Mouse (Mus musculus) CH12.LX (cell line): ENCODE measurements around the gene Phgdh. TPM values are rescaled to one million over a fixed set of nuclear protein-coding genes. Genes with fewer than 3 reads are reported as not detected.

Source experiments
- DNase-seq: peaks from one replicate; pipeline ENCODE4 v3.0.0-alpha.2; 2013; ENCODE audit errors: extremely low read depth
- H3K27ac ChIP-seq: 2 replicates; pipeline ENCODE4 v1.5.1; 2012; ENCODE audit warnings: low read depth, mild to moderate bottlenecking, control low read depth, moderate library complexity; ENCODE audit not compliant: insufficient read depth
- H3K27me3 ChIP-seq: replicated peaks from 2 replicates; pipeline ENCODE3; 2012; ENCODE audit warnings: inconsistent platforms
- H3K36me3 ChIP-seq, 2 experiments: replicated peaks in 1 of 2; 2 replicates each; pipeline versions ENCODE3 to v1.6.1; 2012; ENCODE audit warnings: inconsistent platforms in 1 of 2, low read length in 1 of 2, mild to moderate bottlenecking in 1 of 2, mixed read lengths in 1 of 2, moderate library complexity in 1 of 2; ENCODE audit not compliant: control insufficient read depth in 1 of 2, insufficient read depth in 1 of 2
- H3K4me1 ChIP-seq, 2 experiments: 2 replicates each; pipeline ENCODE4 v1.6.1; 2012; ENCODE audit warnings: inconsistent platforms in 1 of 2, moderate library complexity in 1 of 2; ENCODE audit not compliant: insufficient read depth in 2 of 2, control insufficient read depth in 1 of 2
- H3K4me2 ChIP-seq: 2 replicates; pipeline ENCODE4 v1.6.1; 2012; ENCODE audit warnings: low read depth, mild to moderate bottlenecking, control low read depth; ENCODE audit not compliant: poor library complexity, insufficient read depth, severe bottlenecking
- H3K4me3 ChIP-seq, 3 experiments: fragments of 150-350 bp in 1 of 3; sonication (generic) in 1 of 3; replicated peaks in 1 of 3; 2 replicates each; pipeline versions ENCODE3 to v1.5.1; 2011 to 2012; ENCODE audit warnings: low read depth in 2 of 3, low read length in 2 of 3, mild to moderate bottlenecking in 2 of 3, moderate library complexity in 2 of 3, control low read depth in 1 of 3, improper control_type of control experiment in 1 of 3, inconsistent platforms in 1 of 3, mixed read lengths in 1 of 3; ENCODE audit not compliant: poor library complexity in 1 of 3
- H3K79me2 ChIP-seq: replicated peaks from 2 replicates; pipeline ENCODE4 v1.6.1; 2012; ENCODE audit warnings: mild to moderate bottlenecking, moderate library complexity; ENCODE audit not compliant: control insufficient read depth, poor library complexity, insufficient read depth, severe bottlenecking; ENCODE audit errors: extremely low read depth
- H3K9ac ChIP-seq: 2 replicates; pipeline ENCODE4 v1.6.1; 2012; ENCODE audit warnings: low read depth, mild to moderate bottlenecking, control low read depth, moderate library complexity; ENCODE audit not compliant: insufficient read depth
- H3K9me3 ChIP-seq: replicated peaks from 2 replicates; pipeline ENCODE3; 2012; ENCODE audit warnings: low read length, inconsistent platforms, mixed read lengths
- E2F4 ChIP-seq: IDR thresholded peaks from 2 replicates; pipeline ENCODE4 v1.6.1; 2011; ENCODE audit warnings: low read depth, low read length, improper control_type of control experiment; ENCODE audit not compliant: insufficient replicate concordance
- ELF1 ChIP-seq: IDR thresholded peaks from 2 replicates; pipeline ENCODE4 v1.6.1; 2014; ENCODE audit warnings: low read depth, mild to moderate bottlenecking, inconsistent platforms, low read length, improper control_type of control experiment
- EP300 ChIP-seq: IDR thresholded peaks from 2 replicates; pipeline ENCODE4 v1.6.1; 2011; ENCODE audit warnings: low read length, improper control_type of control experiment
- GABPA ChIP-seq: IDR thresholded peaks from 2 replicates; pipeline ENCODE4 v1.6.1; 2012; ENCODE audit warnings: low read depth, low read length, improper control_type of control experiment, inconsistent platforms; ENCODE audit not compliant: insufficient replicate concordance
- HCFC1 ChIP-seq: IDR thresholded peaks from 2 replicates; pipeline ENCODE4 v1.6.1; 2012; ENCODE audit warnings: low read depth, mild to moderate bottlenecking, inconsistent platforms, low read length, improper control_type of control experiment
- IRF4 ChIP-seq: IDR thresholded peaks from 2 replicates; pipeline ENCODE4 v1.6.1; 2014; ENCODE audit warnings: low read depth, mild to moderate bottlenecking, inconsistent platforms, low read length, improper control_type of control experiment
- JUND ChIP-seq: conservative IDR thresholded peaks from 2 replicates; pipeline ENCODE4 v1.6.1; 2011; ENCODE audit warnings: low read depth, low read length, improper control_type of control experiment
- KAT2A ChIP-seq: IDR thresholded peaks from 2 replicates; pipeline ENCODE4 v1.6.1; 2012; ENCODE audit warnings: low read length, improper control_type of control experiment, inconsistent platforms; ENCODE audit not compliant: insufficient replicate concordance
- MAZ ChIP-seq: IDR thresholded peaks from 2 replicates; pipeline ENCODE4 v1.6.1; 2012; ENCODE audit warnings: low read depth, mild to moderate bottlenecking, inconsistent platforms, low read length, improper control_type of control experiment, moderate library complexity
- MEF2A ChIP-seq: IDR thresholded peaks from 2 replicates; pipeline ENCODE4 v1.6.1; 2014; ENCODE audit warnings: low read depth, mild to moderate bottlenecking, inconsistent platforms, low read length, improper control_type of control experiment, borderline replicate concordance
- MYC ChIP-seq: IDR thresholded peaks from 2 replicates; pipeline ENCODE4 v1.6.1; 2011; ENCODE audit warnings: low read depth, mild to moderate bottlenecking, improper control_type of control experiment, low read length
- NRF1 ChIP-seq: IDR thresholded peaks from 2 replicates; pipeline ENCODE4 v1.6.1; 2014; ENCODE audit warnings: low read depth, mild to moderate bottlenecking, inconsistent platforms, low read length, improper control_type of control experiment, moderate library complexity
- PAX5 ChIP-seq: IDR thresholded peaks from 2 replicates; pipeline ENCODE4 v1.6.1; 2012; ENCODE audit warnings: low read length, inconsistent platforms, mixed read lengths
- POLR2A ChIP-seq: IDR thresholded peaks from 2 replicates; pipeline ENCODE4 v1.6.1; 2011; ENCODE audit warnings: low read depth, mild to moderate bottlenecking, improper control_type of control experiment, low read length
- RCOR1 ChIP-seq: conservative IDR thresholded peaks from 2 replicates; pipeline ENCODE4 v1.6.1; 2012; ENCODE audit warnings: low read depth, mild to moderate bottlenecking, inconsistent platforms, low read length, improper control_type of control experiment
- SIN3A ChIP-seq: IDR thresholded peaks from 2 replicates; pipeline ENCODE4 v1.6.1; 2012; ENCODE audit warnings: low read length, improper control_type of control experiment, inconsistent platforms
- TBP ChIP-seq: conservative IDR thresholded peaks from 2 replicates; pipeline ENCODE4 v1.6.1; 2011; ENCODE audit warnings: low read depth, low read length, improper control_type of control experiment
- ZC3H11A ChIP-seq: IDR thresholded peaks from 2 replicates; pipeline ENCODE4 v1.6.1; 2012; ENCODE audit warnings: low read depth, mild to moderate bottlenecking, inconsistent platforms, low read length, improper control_type of control experiment
- ZMIZ1 ChIP-seq: IDR thresholded peaks from 2 replicates; pipeline ENCODE4 v1.6.1; 2012; ENCODE audit warnings: low read depth, mild to moderate bottlenecking, inconsistent platforms, low read length, improper control_type of control experiment
- ZNF384 ChIP-seq: IDR thresholded peaks from 2 replicates; pipeline ENCODE4 v1.6.1; 2012; ENCODE audit warnings: low read depth, low read length, improper control_type of control experiment, inconsistent platforms
- dilution Hi-C: fragments of 300-500 bp; cut with MboI; formaldehyde crosslinking; loops from 2 replicates; pipeline ENCODE4 v1.14.3; 2020; ENCODE audit warnings: low sequenced_read_pairs; ENCODE audit not compliant: extremely low pct_unique_long_range_greater_than_20kb, extremely low pct_ligation_motif_present
- in situ Hi-C: fragments of 300-500 bp; cut with MboI; formaldehyde crosslinking; loops from 3 replicates; pipeline ENCODE4 v1.14.3; 2019; ENCODE audit warnings: low sequenced_read_pairs, low pct_ligation_motif_present, low pct_unique_long_range_greater_than_20kb, mixed read lengths
- polyA plus RNA-seq: library from polyadenylated mRNA; unstranded; fragments of >175 nt; gene quantifications from 2 replicates; pipeline ENCODE4 v1.2.1, GENCODE M21; 2012; ENCODE audit warnings: low read depth; ENCODE audit not compliant: insufficient read length
- total RNA-seq, 2 experiments: library from RNA; depleted of rRNA; stranded (reverse); fragments of 300-350 nt in 1 of 2; fragments of >200 nt in 1 of 2; gene quantifications; 2 replicates each; pipeline ENCODE4 v1.2.3; 2012 to 2014

Phgdh gene
- total and polyA plus RNA-seq, 3 experiments: 543 to 631 (median 587) TPM

GRCm38 (mm10) chr3:98374062-98374719 lies 34.4 kb upstream of the Phgdh start:
- Histone ChIP-seq H3K9me3 (peaks cover 6% of the 10 kb centered on the region), H3K79me2 (no peaks in the 10 kb centered on the region), H3K4me2 (no peak overlapping the region), H3K36me3 (no peaks in the 10 kb centered on the region), H3K4me1 (no peaks in the 10 kb centered on the region), H3K27me3 (peaks cover 4% of the 10 kb centered on the region), H3K4me3 (no peak overlapping the region), H3K27ac (no peak overlapping the region), H3K9ac (no peak overlapping the region)
- no peak for DNase-seq
- TF ChIP-seq POLR2A: no peak
- no peak for TF ChIP-seq ELF1
- no peak for TF ChIP-seq NRF1
- no peak for TF ChIP-seq E2F4
- no peak for TF ChIP-seq ZMIZ1
- TF ChIP-seq ZC3H11A: no peak
- no peak for TF ChIP-seq MYC
- no peak for TF ChIP-seq IRF4
- no peak for TF ChIP-seq RCOR1
- TF ChIP-seq GABPA: no peak
- no peak for TF ChIP-seq SIN3A
- TF ChIP-seq MEF2A: no peak
- no peak for TF ChIP-seq KAT2A
- TF ChIP-seq TBP: no peak
- no peak for TF ChIP-seq ZNF384
- TF ChIP-seq JUND: no peak
- no peak for TF ChIP-seq PAX5
- no peak for TF ChIP-seq MAZ
- TF ChIP-seq EP300: no peak
- TF ChIP-seq HCFC1: no peak
- in situ Hi-C loops (no loop called here), dilution Hi-C loops (no loop called here)

GRCm38 (mm10) chr3:98368776-98369175 lies 29.0 kb upstream of the Phgdh start:
- dilution Hi-C loops: no loop called here
- Histone ChIP-seq H3K27me3 (no peaks in the 10 kb centered on the region), H3K9me3 (peaks cover 6% of the 10 kb centered on the region), H3K36me3 (no peaks in the 10 kb centered on the region), H3K9ac (no peak overlapping the region), H3K79me2 (no peaks in the 10 kb centered on the region), H3K4me2 (no peak overlapping the region), H3K4me3 (no peak overlapping the region), H3K4me1 (no peaks in the 10 kb centered on the region), H3K27ac (no peak overlapping the region)
- no peak for TF ChIP-seq ZMIZ1
- no peak for TF ChIP-seq ZC3H11A
- TF ChIP-seq MYC: no peak
- DNase-seq: no peak
- in situ Hi-C loops: no loop called here
